Mouse (Mus musculus): Measurements from ENCODE around the gene Nrxn3. TPM values are rescaled to one million over a fixed set of nuclear protein-coding genes. Genes with fewer than 3 reads are reported as not detected.

The Nrxn3 gene
- polyA plus RNA-seq, 1 experiment from 2014 or later, result 1.3 TPM

DNA sequence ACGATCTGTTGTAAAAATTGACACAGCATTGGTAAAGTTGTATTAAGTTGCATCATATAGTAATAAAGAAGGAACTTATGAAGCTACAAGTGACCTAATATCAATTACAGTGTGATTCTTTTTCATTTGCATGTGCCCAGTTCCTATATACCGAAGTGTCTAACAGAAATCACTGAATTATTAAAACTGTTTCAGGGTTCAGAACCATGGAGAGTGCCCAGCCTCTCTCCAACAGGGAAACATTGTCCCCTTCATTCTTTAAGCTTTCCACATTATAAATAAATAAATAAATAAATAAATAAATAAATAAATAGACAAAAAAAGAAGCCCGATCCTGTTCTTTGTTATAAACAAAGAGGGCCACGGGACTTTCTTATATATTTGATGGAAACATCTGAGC, 140.4 kb downstream of the Nrxn3 start:
- Histone ChIP-seq H3K27ac (ENCODE audit: low read length) (no peak overlapping the region), H3K36me3 (ENCODE audit: control insufficient read depth, insufficient read depth) (no peaks in the 10 kb centered on the region), H3K9me3 (replicated peaks; ENCODE audit: control insufficient read depth, low read length) (no peaks in the 10 kb centered on the region), H3K27me3 (ENCODE audit: control insufficient read depth, insufficient read depth, low read length) (no peaks in the 10 kb centered on the region), H3K4me2 (ENCODE audit: low read depth, low read length) (no peak overlapping the region), H3K4me3 (ENCODE audit: low read length) (no peak overlapping the region), H3K9ac (ENCODE audit: low read length) (no peak overlapping the region), H3K4me1 (ENCODE audit: control insufficient read depth, insufficient read depth, low read length) (no peaks in the 10 kb centered on the region)
- 71% methylated on average over 4 of the region's 4 CpGs for WGBS
- ATAC-seq (replicated peaks; ENCODE audit: extremely low read depth, insufficient read depth, low FRiP score), result no peak

DNA sequence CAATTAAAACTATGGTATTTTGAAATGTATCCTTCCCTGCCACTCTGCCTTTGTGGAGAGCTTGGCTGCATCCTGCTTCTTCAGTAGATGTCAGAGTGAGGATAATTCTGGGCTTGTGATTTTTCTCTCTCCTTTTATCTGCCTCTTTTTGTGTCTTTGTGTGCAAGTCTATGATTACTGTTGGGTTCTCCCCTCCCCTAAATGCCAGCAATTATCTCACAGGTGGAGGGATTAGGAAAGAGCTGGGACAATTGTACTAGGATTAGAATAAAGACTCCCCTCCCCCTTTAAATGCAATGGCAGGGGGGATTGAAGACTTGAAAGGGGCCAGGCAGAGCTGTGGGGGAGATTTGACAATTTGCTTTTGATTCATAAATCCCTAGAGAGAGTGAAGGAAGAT, 145.6 kb downstream of the Nrxn3 start:
- Histone ChIP-seq H3K4me1 (ENCODE audit: control insufficient read depth, insufficient read depth, low read length) (no peaks in the 10 kb centered on the region), H3K9me3 (replicated peaks; ENCODE audit: control insufficient read depth, low read length) (no peaks in the 10 kb centered on the region), H3K27me3 (ENCODE audit: control insufficient read depth, insufficient read depth, low read length) (no peaks in the 10 kb centered on the region), H3K4me2 (ENCODE audit: low read depth, low read length) (no peak overlapping the region), H3K9ac (ENCODE audit: low read length) (no peak overlapping the region), H3K4me3 (ENCODE audit: low read length) (no peak overlapping the region), H3K27ac (ENCODE audit: low read length) (no peak overlapping the region), H3K36me3 (ENCODE audit: control insufficient read depth, insufficient read depth) (no peaks in the 10 kb centered on the region)
- no peak for ATAC-seq (replicated peaks; ENCODE audit: extremely low read depth, insufficient read depth, low FRiP score)

DNA sequence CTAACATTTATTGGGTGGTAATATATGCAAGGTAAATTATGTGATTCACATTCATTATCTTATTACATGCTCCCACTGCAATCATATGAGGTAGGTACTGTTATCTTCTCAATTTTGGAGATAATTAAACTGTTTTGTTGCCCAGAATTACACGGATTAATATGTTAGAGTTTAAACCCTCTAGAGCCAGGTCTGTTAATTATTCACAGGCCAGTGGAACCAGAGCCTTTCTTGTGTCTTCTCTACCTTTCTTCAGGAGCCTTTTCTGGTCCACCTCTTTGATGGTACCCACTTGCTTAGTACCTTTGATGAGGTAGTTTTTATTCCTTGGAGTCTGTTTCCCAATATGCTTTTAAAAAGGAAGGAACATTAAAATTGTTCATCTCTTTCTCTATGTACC, 174.7 kb downstream of the Nrxn3 start:
- H3K36me3 ChIP-seq (ENCODE audit: control insufficient read depth, insufficient read depth), result no peaks in the 10 kb centered on the region
- H3K4me1 ChIP-seq (ENCODE audit: control insufficient read depth, insufficient read depth, low read length), result no peaks in the 10 kb centered on the region
- no peak overlapping the region for H3K27ac ChIP-seq (ENCODE audit: low read length)
- no peak for ATAC-seq (replicated peaks; ENCODE audit: extremely low read depth, insufficient read depth, low FRiP score)
- no peaks in the 10 kb centered on the region for H3K27me3 ChIP-seq (ENCODE audit: control insufficient read depth, insufficient read depth, low read length)
- H3K4me2 ChIP-seq (ENCODE audit: low read depth, low read length), result no peak overlapping the region
- WGBS, result 47% methylated on average over 1 of the region's 1 CpGs
- H3K4me3 ChIP-seq (ENCODE audit: low read length), result no peak overlapping the region
- no peak overlapping the region for H3K9ac ChIP-seq (ENCODE audit: low read length)
- H3K9me3 ChIP-seq (replicated peaks; ENCODE audit: control insufficient read depth, low read length), result no peaks in the 10 kb centered on the region

DNA sequence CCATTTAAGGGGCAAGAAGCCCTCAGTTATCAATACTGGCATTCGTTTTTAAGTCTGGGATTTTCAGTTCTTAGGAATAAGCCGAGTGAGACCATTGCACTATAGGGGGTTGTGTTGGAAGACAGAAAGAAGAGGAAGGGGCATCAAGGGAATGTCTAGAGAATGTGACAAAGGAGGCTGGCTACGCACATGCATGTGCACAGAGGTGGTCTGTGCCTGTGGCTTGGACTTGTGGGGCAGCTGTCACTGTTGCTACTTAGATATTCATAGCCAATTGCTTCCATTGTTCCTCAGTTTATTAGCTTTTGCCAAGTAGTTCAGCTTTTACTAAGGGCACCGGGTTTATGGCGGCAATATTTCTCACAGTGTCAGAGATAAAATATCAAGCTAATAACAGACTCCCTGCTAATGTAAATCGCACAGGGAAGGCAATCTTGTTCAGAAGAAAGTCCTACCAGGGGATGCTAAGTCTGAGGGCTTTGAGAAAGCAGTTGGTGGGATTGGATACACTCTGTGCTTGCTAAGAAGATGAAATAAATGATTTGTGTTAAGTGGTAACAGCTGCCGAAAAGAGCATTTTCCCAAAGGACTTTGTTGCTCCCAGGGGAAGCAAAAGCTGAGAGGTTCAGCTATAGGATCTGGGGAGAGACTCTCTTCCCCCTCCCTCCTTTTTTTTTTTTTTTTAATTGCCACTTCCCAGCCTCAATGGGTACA, 177.5 kb downstream of the Nrxn3 start:
- Histone ChIP-seq H3K27me3 (ENCODE audit: control insufficient read depth, insufficient read depth, low read length) (no peaks in the 10 kb centered on the region), H3K4me3 (ENCODE audit: low read length) (no peak overlapping the region), H3K36me3 (ENCODE audit: control insufficient read depth, insufficient read depth) (no peaks in the 10 kb centered on the region), H3K9me3 (replicated peaks; ENCODE audit: control insufficient read depth, low read length) (no peaks in the 10 kb centered on the region), H3K9ac (ENCODE audit: low read length) (no peak overlapping the region), H3K4me1 (ENCODE audit: control insufficient read depth, insufficient read depth, low read length) (no peaks in the 10 kb centered on the region), H3K4me2 (ENCODE audit: low read depth, low read length) (no peak overlapping the region), H3K27ac (ENCODE audit: low read length) (no peak overlapping the region)
- WGBS, result 66% methylated on average over 7 of the region's 7 CpGs
- no peak for ATAC-seq (replicated peaks; ENCODE audit: extremely low read depth, insufficient read depth, low FRiP score)

DNA sequence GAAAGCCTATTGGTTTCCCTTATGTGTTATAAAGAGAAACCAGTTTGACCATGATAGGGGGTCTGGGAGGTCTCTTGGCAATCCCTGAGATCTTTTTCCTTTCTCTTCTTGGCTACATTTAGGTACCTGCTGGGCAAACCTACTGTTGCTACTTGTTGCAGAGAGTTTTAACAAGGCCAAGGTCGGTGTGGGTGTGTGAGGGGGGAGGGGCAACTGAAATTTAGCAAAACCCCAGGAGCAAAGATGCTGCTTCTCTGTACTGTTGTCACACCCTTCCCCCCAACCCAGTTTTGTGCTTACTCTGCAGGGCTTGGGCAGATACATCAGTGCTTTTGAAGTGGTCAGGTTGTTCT, 178.0 kb downstream of the Nrxn3 start:
- Histone ChIP-seq H3K27me3 (ENCODE audit: control insufficient read depth, insufficient read depth, low read length) (no peaks in the 10 kb centered on the region), H3K4me2 (ENCODE audit: low read depth, low read length) (no peak overlapping the region), H3K4me3 (ENCODE audit: low read length) (no peak overlapping the region), H3K27ac (ENCODE audit: low read length) (no peak overlapping the region), H3K4me1 (ENCODE audit: control insufficient read depth, insufficient read depth, low read length) (no peaks in the 10 kb centered on the region), H3K9ac (ENCODE audit: low read length) (no peak overlapping the region), H3K36me3 (ENCODE audit: control insufficient read depth, insufficient read depth) (no peaks in the 10 kb centered on the region), H3K9me3 (replicated peaks; ENCODE audit: control insufficient read depth, low read length) (no peaks in the 10 kb centered on the region)
- ATAC-seq (replicated peaks; ENCODE audit: extremely low read depth, insufficient read depth, low FRiP score), result no peak
- WGBS, result 16% methylated on average over 1 of the region's 1 CpGs

DNA sequence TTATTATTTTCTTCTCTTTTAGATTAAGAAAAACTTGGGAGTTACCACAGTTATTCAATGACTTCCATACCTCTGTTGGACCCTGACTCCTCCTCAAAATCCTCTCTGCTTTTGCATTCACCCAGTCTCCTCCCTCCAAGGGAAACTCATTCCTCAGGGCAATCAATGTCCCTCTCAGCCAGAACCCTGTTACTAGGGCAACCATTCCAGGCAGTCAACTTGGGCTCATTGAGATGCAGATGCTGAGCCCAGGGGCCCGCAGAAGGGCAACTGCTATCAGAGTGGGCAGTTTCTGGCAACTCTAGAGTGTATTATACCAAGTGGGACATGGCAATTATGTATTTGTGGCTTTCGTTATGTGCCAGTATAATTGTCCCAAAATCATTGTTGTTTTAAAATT, 188.1 kb downstream of the Nrxn3 start:
- Histone ChIP-seq H3K27me3 (ENCODE audit: control insufficient read depth, insufficient read depth, low read length) (no peaks in the 10 kb centered on the region), H3K27ac (ENCODE audit: low read length) (no peak overlapping the region), H3K4me2 (ENCODE audit: low read depth, low read length) (no peak overlapping the region), H3K9me3 (replicated peaks; ENCODE audit: control insufficient read depth, low read length) (no peaks in the 10 kb centered on the region), H3K9ac (ENCODE audit: low read length) (no peak overlapping the region), H3K4me1 (ENCODE audit: control insufficient read depth, insufficient read depth, low read length) (no peaks in the 10 kb centered on the region), H3K36me3 (ENCODE audit: control insufficient read depth, insufficient read depth) (no peaks in the 10 kb centered on the region), H3K4me3 (ENCODE audit: low read length) (no peak overlapping the region)
- no peak for ATAC-seq (replicated peaks; ENCODE audit: extremely low read depth, insufficient read depth, low FRiP score)
- 40% methylated on average over 2 of the region's 2 CpGs for WGBS

DNA sequence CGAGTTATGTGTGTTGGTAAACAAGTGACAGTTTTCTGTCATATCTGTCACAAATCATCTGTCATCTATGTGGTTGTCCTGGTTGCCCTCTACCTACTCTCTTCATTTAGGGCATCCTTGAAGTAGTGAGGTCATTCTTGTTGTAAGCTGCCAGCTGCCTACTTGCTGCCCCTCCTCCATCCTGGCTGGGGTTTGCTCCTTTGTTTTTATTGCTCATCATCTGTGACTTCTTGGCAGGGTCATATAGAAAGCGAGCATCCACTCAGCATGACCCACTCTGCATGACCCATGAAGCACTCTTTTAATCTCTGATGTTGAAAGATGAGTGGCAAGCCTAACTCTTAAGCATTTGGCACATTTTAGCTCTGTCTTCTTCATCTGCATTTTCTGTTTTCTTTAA, 194.1 kb downstream of the Nrxn3 start:
- Histone ChIP-seq H3K9me3 (replicated peaks; ENCODE audit: control insufficient read depth, low read length) (no peaks in the 10 kb centered on the region), H3K27ac (ENCODE audit: low read length) (no peak overlapping the region), H3K4me1 (ENCODE audit: control insufficient read depth, insufficient read depth, low read length) (no peaks in the 10 kb centered on the region), H3K4me3 (ENCODE audit: low read length) (no peak overlapping the region), H3K36me3 (ENCODE audit: control insufficient read depth, insufficient read depth) (no peaks in the 10 kb centered on the region), H3K9ac (ENCODE audit: low read length) (no peak overlapping the region), H3K27me3 (ENCODE audit: control insufficient read depth, insufficient read depth, low read length) (no peaks in the 10 kb centered on the region), H3K4me2 (ENCODE audit: low read depth, low read length) (no peak overlapping the region)
- ATAC-seq (replicated peaks; ENCODE audit: extremely low read depth, insufficient read depth, low FRiP score), result no peak
- 40% methylated on average over 2 of the region's 2 CpGs for WGBS

DNA sequence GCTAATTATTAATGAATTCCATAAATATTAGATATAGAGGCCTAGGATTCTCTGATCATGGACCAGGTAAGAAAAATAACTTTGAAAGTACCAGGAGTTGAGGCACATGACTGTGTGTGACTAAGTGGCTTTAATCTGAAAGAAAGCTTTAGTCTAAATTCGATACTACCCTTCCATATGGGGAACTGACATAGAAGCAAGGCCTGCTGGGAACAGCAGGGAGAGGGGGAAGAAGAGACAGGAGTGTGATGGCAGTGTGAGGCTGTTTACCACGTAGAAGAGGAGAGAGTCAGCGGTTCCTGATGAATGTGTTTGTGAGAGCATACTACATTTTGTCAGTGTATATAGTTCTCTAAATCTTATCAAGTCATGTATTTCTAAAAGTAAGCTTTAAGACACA, 202.2 kb downstream of the Nrxn3 start:
- Histone ChIP-seq H3K9ac (ENCODE audit: low read length) (no peak overlapping the region), H3K27me3 (ENCODE audit: control insufficient read depth, insufficient read depth, low read length) (no peaks in the 10 kb centered on the region), H3K9me3 (replicated peaks; ENCODE audit: control insufficient read depth, low read length) (no peaks in the 10 kb centered on the region), H3K4me1 (ENCODE audit: control insufficient read depth, insufficient read depth, low read length) (no peaks in the 10 kb centered on the region), H3K4me3 (ENCODE audit: low read length) (no peak overlapping the region), H3K4me2 (ENCODE audit: low read depth, low read length) (no peak overlapping the region), H3K36me3 (ENCODE audit: control insufficient read depth, insufficient read depth) (no peaks in the 10 kb centered on the region), H3K27ac (ENCODE audit: low read length) (no peak overlapping the region)
- ATAC-seq (replicated peaks; ENCODE audit: extremely low read depth, insufficient read depth, low FRiP score), result no peak
- 56% methylated on average over 3 of the region's 3 CpGs for WGBS

DNA sequence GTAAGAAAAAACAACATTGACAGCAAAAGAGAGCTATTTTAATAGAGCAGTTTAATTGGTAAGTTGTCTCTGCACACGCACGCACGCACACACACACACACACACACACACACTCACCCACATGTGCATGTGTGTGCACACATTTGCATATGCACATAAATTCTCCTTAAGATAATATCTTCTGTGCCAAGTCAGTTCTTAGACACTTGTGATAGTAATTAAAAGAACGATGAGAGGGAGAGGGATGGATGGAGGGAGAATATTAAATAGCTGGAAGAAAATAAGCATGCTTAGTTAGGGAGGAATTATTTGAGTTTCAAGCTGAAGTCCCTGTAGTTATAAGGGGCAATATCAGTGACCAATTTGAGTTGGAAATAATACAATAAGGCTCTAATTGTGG, 203.6 kb downstream of the Nrxn3 start:
- H3K4me1 ChIP-seq (ENCODE audit: control insufficient read depth, insufficient read depth, low read length), result no peaks in the 10 kb centered on the region
- H3K4me3 ChIP-seq (ENCODE audit: low read length), result no peak overlapping the region
- no peak overlapping the region for H3K4me2 ChIP-seq (ENCODE audit: low read depth, low read length)
- H3K9me3 ChIP-seq (replicated peaks; ENCODE audit: control insufficient read depth, low read length), result no peaks in the 10 kb centered on the region
- H3K9ac ChIP-seq (ENCODE audit: low read length), result no peak overlapping the region
- 82% methylated on average over 4 of the region's 4 CpGs for WGBS
- no peaks in the 10 kb centered on the region for H3K36me3 ChIP-seq (ENCODE audit: control insufficient read depth, insufficient read depth)
- no peak overlapping the region for H3K27ac ChIP-seq (ENCODE audit: low read length)
- ATAC-seq (replicated peaks; ENCODE audit: extremely low read depth, insufficient read depth, low FRiP score), result no peak
- H3K27me3 ChIP-seq (ENCODE audit: control insufficient read depth, insufficient read depth, low read length), result no peaks in the 10 kb centered on the region

All from heart, embryonic 16.5 days (tissue).